Mouse (Mus musculus) liver, embryonic 14.5 days (tissue): Measurements from ENCODE around the gene Foxb1. TPM values are rescaled to one million over a fixed set of nuclear protein-coding genes. Genes with fewer than 3 reads are reported as not detected.

Experiments
- ATAC-seq: fragments of 200-750 bp; cut with Nextera tagmentation; 2 replicates; pipeline ENCODE4 v1.8.0; 2017; ENCODE audit warnings: moderate number of reproducible peaks, mild to moderate bottlenecking, moderate library complexity; ENCODE audit not compliant: insufficient read depth
- DNase-seq, 3 experiments: peaks; one replicate each; pipeline ENCODE4 v3.0.0-alpha.2; 2012 to 2013; ENCODE audit warnings: low read depth in 3 of 3, low spot score in 3 of 3
- H3K27ac ChIP-seq: fragments of 300-500 bp; sonication (generic); 2 replicates; pipeline ENCODE4 v1.5.1; 2014; ENCODE audit warnings: moderate library complexity, mild to moderate bottlenecking, control low read depth, inconsistent platforms
- H3K27me3 ChIP-seq: fragments of 300-500 bp; sonication (generic); 2 replicates; pipeline ENCODE4 v1.6.1; 2014; ENCODE audit warnings: mild to moderate bottlenecking, low read length, moderate library complexity; ENCODE audit not compliant: control insufficient read depth, insufficient read depth
- H3K36me3 ChIP-seq: fragments of 300-500 bp; sonication (generic); replicated peaks from 2 replicates; pipeline ENCODE4 v1.6.1; 2014; ENCODE audit warnings: low read depth; ENCODE audit not compliant: control insufficient read depth, insufficient read depth
- H3K4me1 ChIP-seq, 2 experiments: fragments of 200-500 bp in 1 of 2; fragments of 300-500 bp in 1 of 2; sonication (generic) in 1 of 2; replicated peaks; 2 replicates each; pipeline ENCODE4 v1.6.1; 2012 to 2014; ENCODE audit warnings: antibody characterized with exemption in 1 of 2, inconsistent platforms in 1 of 2, low read length in 1 of 2; ENCODE audit not compliant: control insufficient read depth in 2 of 2, insufficient read depth in 2 of 2
- H3K4me2 ChIP-seq: fragments of 300-500 bp; sonication (generic); 2 replicates; pipeline ENCODE4 v1.6.1; 2014; ENCODE audit warnings: low read depth, mild to moderate bottlenecking, control low read depth, moderate library complexity
- H3K4me3 ChIP-seq, 2 experiments: fragments of 200-500 bp in 1 of 2; fragments of 300-500 bp in 1 of 2; sonication (generic) in 1 of 2; 2 replicates each; pipeline ENCODE4 v1.5.1; 2012 to 2014; ENCODE audit warnings: low read depth in 2 of 2, low read length in 2 of 2, mild to moderate bottlenecking in 2 of 2, control low read depth in 1 of 2, inconsistent platforms in 1 of 2, moderate library complexity in 1 of 2; ENCODE audit not compliant: insufficient read depth in 1 of 2
- H3K9ac ChIP-seq: fragments of 300-500 bp; sonication (generic); replicated peaks from 2 replicates; pipeline ENCODE4 v1.6.1; 2014; ENCODE audit warnings: mild to moderate bottlenecking, control low read depth, moderate library complexity
- H3K9me3 ChIP-seq: fragments of 300-500 bp; sonication (generic); 2 replicates; pipeline ENCODE4 v1.6.1; 2016; ENCODE audit warnings: low read length, mixed read lengths; ENCODE audit not compliant: control insufficient read depth
- CTCF ChIP-seq: IDR thresholded peaks from 2 replicates; pipeline ENCODE4 v1.5.1; 2016; ENCODE audit warnings: antibody characterized with exemption, low read depth, control low read depth
- EP300 ChIP-seq: IDR thresholded peaks from 2 replicates; pipeline ENCODE4 v1.6.1; 2016; ENCODE audit warnings: antibody characterized with exemption, low read depth
- WGBS: fragments of 180-500 bp; shearing (Covaris S2); extraction: QIAGEN DNeasy Blood & Tissue Kit; methylation state at CpG from one replicate; pipeline ENCODE4 v1.1.7; 2014; ENCODE audit not compliant: insufficient replicate concordance; 5-methylcytosine and 5-hydroxymethylcytosine counted together
- polyA plus RNA-seq, 2 experiments: library from polyadenylated mRNA; depleted of rRNA in 1 of 2; stranded (reverse) in 1 of 2; unstranded in 1 of 2; fragments of >200 nt; fragmentation: Nextera tagmentation in 1 of 2; extraction: Ambion mirVana in 1 of 2; gene quantifications; 2 replicates each; pipeline versions ENCODE4 v1.2.1 to v1.2.3; 2012 to 2014

The Foxb1 gene
- polyA plus RNA-seq, 2 experiments = not detected

DNA sequence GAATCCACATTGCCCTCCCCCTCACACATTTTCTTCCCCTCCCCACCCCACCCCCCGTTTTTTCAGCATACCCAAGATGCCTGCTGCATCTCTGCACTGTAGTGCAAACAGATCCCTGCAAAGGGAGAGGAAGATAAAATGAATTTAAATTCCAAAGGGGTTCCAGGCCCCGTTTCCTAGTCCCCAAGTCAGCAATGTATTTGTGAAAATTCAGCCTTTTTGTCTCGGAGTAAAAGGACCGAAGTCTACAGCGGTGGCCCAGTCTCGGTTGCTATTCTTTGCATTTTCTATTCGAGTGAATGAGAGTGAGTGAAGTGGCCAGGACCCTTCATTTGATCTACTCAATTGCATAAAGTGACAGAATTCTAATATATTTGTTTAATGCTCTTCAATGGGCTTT is 6.4 kb downstream of the Foxb1 start:
- Histone ChIP-seq H3K27me3 (peaks cover 54% of the 10 kb centered on the region), H3K9me3 (no peaks in the 10 kb centered on the region), H3K27ac (no peak overlapping the region), H3K4me2 (no peak overlapping the region), H3K4me1 (no peaks in the 10 kb centered on the region), H3K9ac (no peak overlapping the region), H3K36me3 (no peaks in the 10 kb centered on the region), H3K4me3 (no peak overlapping the region)
- 5% methylated on average over 7 of the region's 7 CpGs for WGBS
- no peak for ATAC-seq
- no peak for DNase-seq
- no peak for TF ChIP-seq CTCF
- no peak for TF ChIP-seq EP300

- Histone ChIP-seq H3K9me3 (no peaks in the 10 kb centered on the region), H3K4me1 (no peaks in the 10 kb centered on the region), H3K9ac (no peak overlapping the region), H3K4me2 (no peak overlapping the region), H3K36me3 (no peaks in the 10 kb centered on the region), H3K27me3 (no peaks in the 10 kb centered on the region), H3K27ac (no peak overlapping the region), H3K4me3 (no peak overlapping the region)
- DNase-seq (no peak), ATAC-seq (no peak)
- TF ChIP-seq CTCF (no peak), EP300 (no peak)
- 42% methylated on average over 1 of the region's 1 CpGs for WGBS
Observed at GRCm38 (mm10) chr9:69747971-69748370, 12.8 kb downstream of the Foxb1 start.

- DNase-seq = no peak
- Histone ChIP-seq H3K36me3 (no peaks in the 10 kb centered on the region), H3K27ac (no peak overlapping the region), H3K4me1 (no peaks in the 10 kb centered on the region), H3K27me3 (no peaks in the 10 kb centered on the region), H3K4me2 (no peak overlapping the region), H3K9me3 (no peaks in the 10 kb centered on the region), H3K4me3 (no peak overlapping the region), H3K9ac (no peak overlapping the region)
- TF ChIP-seq EP300 (no peak), CTCF (no peak)
- no peak for ATAC-seq
- WGBS = 27% methylated on average over 5 of the region's 5 CpGs
Observed at GRCm38 (mm10) chr9:69728736-69729135, 32.0 kb downstream of the Foxb1 start.

DNA sequence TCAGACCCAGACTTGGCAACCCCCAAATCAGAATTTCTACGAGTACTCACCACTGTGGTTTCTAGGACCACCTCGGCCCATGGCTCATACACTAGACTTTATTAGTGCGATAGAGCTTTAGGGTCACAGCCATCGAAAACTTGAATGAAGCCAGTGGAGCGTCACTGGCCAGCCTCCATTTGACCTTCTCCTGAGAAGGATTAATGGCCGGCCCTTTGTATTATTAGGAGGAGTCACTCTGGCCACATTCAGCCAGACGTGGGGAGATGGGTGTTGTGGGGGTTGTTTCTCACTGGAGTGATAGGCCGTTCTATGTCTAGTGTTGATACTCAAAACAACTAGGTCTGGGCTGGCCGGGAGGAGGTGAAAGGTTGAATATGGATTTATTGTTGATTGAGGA is 42.3 kb downstream of the Foxb1 start:
- 66% methylated on average over 9 of the region's 9 CpGs for WGBS
- H3K4me2 ChIP-seq = no peak overlapping the region
- ATAC-seq (no peak), DNase-seq (no peak)
- H3K27me3 ChIP-seq = no peaks in the 10 kb centered on the region
- peaks cover 0 to 8% of the 10 kb centered on the region in 2 experiments; a peak in 1 of 4 replicates for H3K4me1 ChIP-seq
- H3K9me3 ChIP-seq = no peaks in the 10 kb centered on the region
- no peak overlapping the region for H3K9ac ChIP-seq
- no peak for TF ChIP-seq EP300
- no peak for TF ChIP-seq CTCF
- no peak overlapping the region for H3K27ac ChIP-seq
- no peak overlapping the region for H3K4me3 ChIP-seq
- H3K36me3 ChIP-seq = no peaks in the 10 kb centered on the region

DNA sequence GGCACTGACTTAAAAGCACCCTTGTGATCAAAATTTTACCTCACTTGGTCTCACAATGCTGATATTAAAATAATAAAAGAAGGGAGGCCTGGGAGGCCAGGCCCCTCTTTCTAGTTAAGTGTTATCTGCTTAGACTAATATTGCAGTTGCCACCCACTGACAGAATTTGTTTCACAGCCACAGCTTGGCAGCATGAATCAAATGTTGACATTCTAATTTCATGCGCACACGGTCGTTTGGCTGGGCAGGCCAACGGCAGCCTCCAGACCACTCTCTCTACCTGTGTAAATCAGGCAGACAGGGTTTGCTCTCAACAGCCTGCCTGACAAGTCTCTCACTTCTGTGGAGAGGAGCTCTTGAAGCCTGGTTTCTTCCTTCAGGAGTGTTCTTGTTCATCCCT is 44.4 kb downstream of the Foxb1 start:
- no peak for DNase-seq
- no peak for TF ChIP-seq CTCF
- no peak for TF ChIP-seq EP300
- no peak for ATAC-seq
- 26% methylated on average over 4 of the region's 4 CpGs for WGBS
- Histone ChIP-seq H3K9me3 (no peaks in the 10 kb centered on the region), H3K9ac (no peak overlapping the region), H3K27ac (no peak overlapping the region), H3K27me3 (no peaks in the 10 kb centered on the region), H3K4me2 (no peak overlapping the region), H3K36me3 (no peaks in the 10 kb centered on the region), H3K4me3 (no peak overlapping the region), H3K4me1 (peaks cover 0 to 8% of the 10 kb centered on the region in 2 experiments; a peak in 1 of 4 replicates)
